Mouse (Mus musculus): Measurements from ENCODE around the gene Dnajc7. TPM values are rescaled to one million over a fixed set of nuclear protein-coding genes. Genes with fewer than 3 reads are reported as not detected.

Gene Dnajc7
- polyA plus RNA-seq, 1 experiment, result 89.7 TPM

- Histone ChIP-seq H3ac (ENCODE audit: control insufficient read depth, insufficient read length, low read depth) (no peak overlapping the region), H3K79me3 (ENCODE audit: low read depth) (peaks cover 94% of the 10 kb centered on the region), H3K79me2 (ENCODE audit: control insufficient read depth, insufficient read depth) (peaks cover 100% of the 10 kb centered on the region), H3K27me3 (ENCODE audit: control insufficient read depth, insufficient read depth, insufficient read length) (no peaks in the 10 kb centered on the region), H3K36me3 (ENCODE audit: control insufficient read depth, insufficient read depth) (peaks cover 53% of the 10 kb centered on the region), H3K4me3 (ENCODE audit: insufficient read depth, poor library complexity, severe bottlenecking) (no peak overlapping the region)
- TF ChIP-seq CEBPB (IDR thresholded peaks at IDR 0.05; ENCODE audit: low read depth) (no peak), CTCF (IDR thresholded peaks at IDR 0.05; ENCODE audit: control insufficient read depth, insufficient read depth, insufficient read length) (no peak), MYOG (IDR thresholded peaks at IDR 0.05; ENCODE audit: control insufficient read depth, extremely low read depth, insufficient read length) (no peak), MYOD1 (IDR thresholded peaks at IDR 0.05; ENCODE audit: control insufficient read depth, insufficient read length, low read depth) (no peak)
These were observed 12.8 kb downstream of the Dnajc7 start for GRCm38 (mm10) chr11:100607121-100607520.

- no peak overlapping the region for H3K4me3 ChIP-seq (ENCODE audit: insufficient read depth, poor library complexity, severe bottlenecking)
- H3K27me3 ChIP-seq (ENCODE audit: control insufficient read depth, insufficient read depth, insufficient read length), result no peaks in the 10 kb centered on the region
- H3K79me3 ChIP-seq (ENCODE audit: low read depth), result peaks cover 83% of the 10 kb centered on the region
- TF ChIP-seq CEBPB (IDR thresholded peaks at IDR 0.05; ENCODE audit: low read depth), result no peak
- TF ChIP-seq MYOD1 (IDR thresholded peaks at IDR 0.05; ENCODE audit: control insufficient read depth, insufficient read length, low read depth), result no peak
- TF ChIP-seq USF1 (IDR thresholded peaks at IDR 0.05; ENCODE audit: low read depth), result no peak
- TF ChIP-seq MAX (IDR thresholded peaks at IDR 0.05), result no peak
- no peak for TF ChIP-seq CTCF (IDR thresholded peaks at IDR 0.05; ENCODE audit: control insufficient read depth, insufficient read depth, insufficient read length)
- TF ChIP-seq MYOG (IDR thresholded peaks at IDR 0.05; ENCODE audit: control insufficient read depth, extremely low read depth, insufficient read length), result no peak
- TF ChIP-seq FOSL1 (IDR thresholded peaks at IDR 0.05; ENCODE audit: insufficient read depth, low read length, poor library complexity, severe bottlenecking), result no peak
- H3K79me2 ChIP-seq (ENCODE audit: control insufficient read depth, insufficient read depth), result peaks cover 100% of the 10 kb centered on the region
- peaks cover 60% of the 10 kb centered on the region for H3K36me3 ChIP-seq (ENCODE audit: control insufficient read depth, insufficient read depth)
- no peak overlapping the region for H3ac ChIP-seq (ENCODE audit: control insufficient read depth, insufficient read length, low read depth)
These were observed 14.5 kb downstream of the Dnajc7 start for GRCm38 (mm10) chr11:100605451-100605850.

GRCm38 (mm10) chr11:100604321-100605005, 15.5 kb downstream of the Dnajc7 start:
- Histone ChIP-seq H3K79me2 (ENCODE audit: control insufficient read depth, insufficient read depth) (peaks cover 90% of the 10 kb centered on the region), H3K4me3 (ENCODE audit: insufficient read depth, poor library complexity, severe bottlenecking) (no peak overlapping the region)

GRCm38 (mm10) chr11:100603813-100604212, 16.2 kb downstream of the Dnajc7 start:
- TF ChIP-seq CTCF (IDR thresholded peaks at IDR 0.05; ENCODE audit: control insufficient read depth, insufficient read depth, insufficient read length), result no peak
- TF ChIP-seq USF1 (IDR thresholded peaks at IDR 0.05; ENCODE audit: low read depth), result no peak
- TF ChIP-seq CEBPB (IDR thresholded peaks at IDR 0.05; ENCODE audit: low read depth), result no peak
- TF ChIP-seq FOSL1 (IDR thresholded peaks at IDR 0.05; ENCODE audit: insufficient read depth, low read length, poor library complexity, severe bottlenecking), result no peak
- no peak for TF ChIP-seq MYOG (IDR thresholded peaks at IDR 0.05; ENCODE audit: control insufficient read depth, extremely low read depth, insufficient read length)
- TF ChIP-seq MAX (IDR thresholded peaks at IDR 0.05), result no peak
- TF ChIP-seq MYOD1 (IDR thresholded peaks at IDR 0.05; ENCODE audit: control insufficient read depth, insufficient read length, low read depth), result no peak
- Histone ChIP-seq H3K36me3 (ENCODE audit: control insufficient read depth, insufficient read depth) (peaks cover 61% of the 10 kb centered on the region), H3ac (ENCODE audit: control insufficient read depth, insufficient read length, low read depth) (no peak overlapping the region), H3K27me3 (ENCODE audit: control insufficient read depth, insufficient read depth, insufficient read length) (no peaks in the 10 kb centered on the region), H3K79me3 (ENCODE audit: low read depth) (peaks cover 67% of the 10 kb centered on the region), H3K79me2 (ENCODE audit: control insufficient read depth, insufficient read depth) (peaks cover 83% of the 10 kb centered on the region), H3K4me3 (ENCODE audit: insufficient read depth, poor library complexity, severe bottlenecking) (no peak overlapping the region)

More at GRCm38 (mm10) chr11:100604321-100605005, 15.5 kb downstream of the Dnajc7 start:
- Histone ChIP-seq H3K79me3 (ENCODE audit: low read depth) (peaks cover 73% of the 10 kb centered on the region), H3K36me3 (ENCODE audit: control insufficient read depth, insufficient read depth) (peaks cover 61% of the 10 kb centered on the region), H3K27me3 (ENCODE audit: control insufficient read depth, insufficient read depth, insufficient read length) (no peaks in the 10 kb centered on the region), H3ac (ENCODE audit: control insufficient read depth, insufficient read length, low read depth) (no peak overlapping the region)
- TF ChIP-seq MYOG (IDR thresholded peaks at IDR 0.05; ENCODE audit: control insufficient read depth, extremely low read depth, insufficient read length) (no peak), USF1 (IDR thresholded peaks at IDR 0.05; ENCODE audit: low read depth) (no peak), CTCF (IDR thresholded peaks at IDR 0.05; ENCODE audit: control insufficient read depth, insufficient read depth, insufficient read length) (no peak), CEBPB (IDR thresholded peaks at IDR 0.05; ENCODE audit: low read depth) (no peak)

- TF ChIP-seq MAX (IDR thresholded peaks at IDR 0.05) (no peak), CTCF (IDR thresholded peaks at IDR 0.05; ENCODE audit: control insufficient read depth, insufficient read depth, insufficient read length) (no peak), FOSL1 (IDR thresholded peaks at IDR 0.05; ENCODE audit: insufficient read depth, low read length, poor library complexity, severe bottlenecking) (no peak), USF1 (IDR thresholded peaks at IDR 0.05; ENCODE audit: low read depth) (no peak), CEBPB (IDR thresholded peaks at IDR 0.05; ENCODE audit: low read depth) (no peak)
- Histone ChIP-seq H3K79me3 (ENCODE audit: low read depth) (peaks cover 60% of the 10 kb centered on the region), H3K79me2 (ENCODE audit: control insufficient read depth, insufficient read depth) (peaks cover 77% of the 10 kb centered on the region), H3K27me3 (ENCODE audit: control insufficient read depth, insufficient read depth, insufficient read length) (no peaks in the 10 kb centered on the region), H3K36me3 (ENCODE audit: control insufficient read depth, insufficient read depth) (peaks cover 61% of the 10 kb centered on the region), H3ac (ENCODE audit: control insufficient read depth, insufficient read length, low read depth) (no peak overlapping the region), H3K4me3 (ENCODE audit: insufficient read depth, poor library complexity, severe bottlenecking) (no peak overlapping the region)
These were observed 16.8 kb downstream of the Dnajc7 start for GRCm38 (mm10) chr11:100603155-100603554.

GRCm38 (mm10) chr11:100601372-100601771, 18.6 kb downstream of the Dnajc7 start:
- no peak overlapping the region for H3K4me3 ChIP-seq (ENCODE audit: insufficient read depth, poor library complexity, severe bottlenecking)
- no peaks in the 10 kb centered on the region for H3K27me3 ChIP-seq (ENCODE audit: control insufficient read depth, insufficient read depth, insufficient read length)
- peaks cover 70% of the 10 kb centered on the region for H3K36me3 ChIP-seq (ENCODE audit: control insufficient read depth, insufficient read depth)
- peaks cover 44% of the 10 kb centered on the region for H3K79me3 ChIP-seq (ENCODE audit: low read depth)
- TF ChIP-seq FOSL1 (IDR thresholded peaks at IDR 0.05; ENCODE audit: insufficient read depth, low read length, poor library complexity, severe bottlenecking) (no peak), CTCF (IDR thresholded peaks at IDR 0.05; ENCODE audit: control insufficient read depth, insufficient read depth, insufficient read length) (no peak), USF1 (IDR thresholded peaks at IDR 0.05; ENCODE audit: low read depth) (no peak), MAX (IDR thresholded peaks at IDR 0.05) (no peak), MYOD1 (IDR thresholded peaks at IDR 0.05; ENCODE audit: control insufficient read depth, insufficient read length, low read depth) (no peak), MYOG (IDR thresholded peaks at IDR 0.05; ENCODE audit: control insufficient read depth, extremely low read depth, insufficient read length) (no peak), CEBPB (IDR thresholded peaks at IDR 0.05; ENCODE audit: low read depth) (no peak)
- H3K79me2 ChIP-seq (ENCODE audit: control insufficient read depth, insufficient read depth), result peaks cover 59% of the 10 kb centered on the region
- no peak overlapping the region for H3ac ChIP-seq (ENCODE audit: control insufficient read depth, insufficient read length, low read depth)

All from C2C12 (cell line).